Mouse (Mus musculus) testis, adult 2 months (tissue): ENCODE measurements at regions not wholly inside any gene's neighbourhood (a gene's known extent, or its start where the extent isn't known, plus 50 kb on each side); places are given as distances from the start of the nearest gene placed in this dataset.

Experiments used
- CTCF ChIP-seq: fragments of 200-500 bp; IDR thresholded peaks from 2 replicates; pipeline ENCODE4 v1.5.1; 2012; ENCODE audit warnings: low read depth, mild to moderate bottlenecking, inconsistent platforms, low read length, moderate library complexity; ENCODE audit not compliant: control insufficient read depth, insufficient read depth, insufficient replicate concordance
- POLR2A ChIP-seq: fragments of 200-500 bp; IDR thresholded peaks from 2 replicates; pipeline ENCODE4 v1.6.1; 2012; ENCODE audit warnings: low read depth, mild to moderate bottlenecking, inconsistent platforms, low read length, moderate library complexity; ENCODE audit not compliant: control insufficient read depth

DNA sequence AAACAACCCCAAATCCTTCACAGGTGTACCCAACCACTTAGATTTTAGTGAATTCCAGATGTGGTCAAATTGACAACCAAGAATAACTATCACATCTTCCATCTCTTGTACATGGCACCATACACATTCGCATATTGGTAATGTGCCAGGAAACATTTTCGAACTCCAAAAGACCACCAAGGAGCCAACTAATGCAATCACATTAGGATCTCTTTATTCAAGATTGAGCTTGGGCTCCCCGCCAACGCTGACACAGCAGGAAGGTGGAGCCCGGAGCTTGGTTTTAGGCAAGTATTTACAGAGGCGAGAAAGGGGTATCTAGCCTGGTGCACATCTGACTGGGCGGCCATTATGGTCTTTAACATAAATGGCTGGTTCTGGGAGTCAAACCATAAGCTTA lies 285.8 kb upstream of the Auts2 start:
- no peak for TF ChIP-seq CTCF
- TF ChIP-seq POLR2A, result no peak
